Mouse (Mus musculus): ENCODE results near the gene Grm4.

- TF ChIP-seq CTCF (IDR thresholded peaks at IDR 0.05; ENCODE audit: control insufficient read depth, insufficient read depth, low read length) (no peak), POLR2A (IDR thresholded peaks at IDR 0.05; ENCODE audit: borderline replicate concordance, control insufficient read depth, low read depth, low read length) (no peak)
These were observed 2.9 kb downstream of the Grm4 start for GRCm38 (mm10) chr17:27518296-27518695.
